Mouse (Mus musculus) neutrophil, adult 5-6 weeks (primary cell): ENCODE measurements around the gene Grk6. TPM values are rescaled to one million over a fixed set of nuclear protein-coding genes. Genes with fewer than 3 reads are reported as not detected.

ENCODE experiments used
- ATAC-seq: fragments of 151-379, 151-347 bp; 2 replicates; pipeline ENCODE4 v1.8.0; 2017; ENCODE audit warnings: mild to moderate bottlenecking, moderate TSS enrichment; ENCODE audit not compliant: insufficient number of reproducible peaks, poor library complexity, low FRiP score, severe bottlenecking; ENCODE audit errors: extremely low read depth
- total RNA-seq: library from RNA; stranded (forward); fragments of 200-1000 nt; gene quantifications from 2 replicates; pipeline ENCODE4 v1.2.3, GENCODE M21; 2017

The Grk6 gene
- 362 and 371 TPM in 2 replicates for total RNA-seq

DNA sequence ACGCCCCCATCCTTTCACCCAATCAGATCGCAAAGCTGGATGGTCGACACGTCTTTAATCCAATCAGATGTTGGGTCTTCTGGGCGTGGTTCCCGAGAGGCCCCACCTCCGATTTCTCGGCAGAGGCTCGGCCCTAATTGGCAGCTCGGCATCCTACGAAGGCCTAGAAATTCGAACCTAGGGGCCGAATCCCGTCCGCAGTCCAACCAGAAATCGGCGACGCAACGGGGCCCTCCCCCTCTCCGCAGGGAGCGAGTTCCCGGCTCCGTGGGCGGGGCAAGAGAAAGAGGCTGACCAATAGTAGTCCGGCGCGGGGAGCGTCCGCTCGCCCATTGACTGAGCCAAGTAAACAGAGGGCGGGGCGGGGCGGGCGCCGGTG lies at the start of gene Grk6:
Grk6 (plus strand) TSS at position 136 of the 379 bp plus-strand sequence.
- ATAC-seq = peak; percentile 75

DNA sequence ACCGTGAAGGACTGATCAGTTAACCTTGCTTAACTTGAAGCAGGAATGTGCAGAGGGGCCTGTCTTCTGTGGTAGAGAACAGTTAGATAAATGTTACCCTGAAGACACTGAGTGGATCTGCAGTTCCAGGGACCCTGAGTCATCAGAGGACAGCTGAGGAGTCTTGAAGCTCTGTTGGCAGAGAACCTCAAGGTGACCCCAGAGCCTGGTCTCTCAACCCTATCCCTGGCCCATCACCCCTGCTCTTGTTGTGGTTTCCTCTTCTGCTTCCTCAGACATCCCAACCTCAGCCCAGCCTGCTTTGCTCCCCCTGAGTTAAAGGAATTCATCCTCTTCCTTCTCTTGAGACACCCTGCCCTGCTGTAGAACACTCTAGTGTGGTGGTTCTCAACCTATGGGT lies 46.8 kb upstream of the Grk6 start, which contains the start of gene Slc34a1:
Slc34a1 (plus strand) TSS at position 100 of the 400 bp plus-strand sequence.
- no peak for ATAC-seq

DNA sequence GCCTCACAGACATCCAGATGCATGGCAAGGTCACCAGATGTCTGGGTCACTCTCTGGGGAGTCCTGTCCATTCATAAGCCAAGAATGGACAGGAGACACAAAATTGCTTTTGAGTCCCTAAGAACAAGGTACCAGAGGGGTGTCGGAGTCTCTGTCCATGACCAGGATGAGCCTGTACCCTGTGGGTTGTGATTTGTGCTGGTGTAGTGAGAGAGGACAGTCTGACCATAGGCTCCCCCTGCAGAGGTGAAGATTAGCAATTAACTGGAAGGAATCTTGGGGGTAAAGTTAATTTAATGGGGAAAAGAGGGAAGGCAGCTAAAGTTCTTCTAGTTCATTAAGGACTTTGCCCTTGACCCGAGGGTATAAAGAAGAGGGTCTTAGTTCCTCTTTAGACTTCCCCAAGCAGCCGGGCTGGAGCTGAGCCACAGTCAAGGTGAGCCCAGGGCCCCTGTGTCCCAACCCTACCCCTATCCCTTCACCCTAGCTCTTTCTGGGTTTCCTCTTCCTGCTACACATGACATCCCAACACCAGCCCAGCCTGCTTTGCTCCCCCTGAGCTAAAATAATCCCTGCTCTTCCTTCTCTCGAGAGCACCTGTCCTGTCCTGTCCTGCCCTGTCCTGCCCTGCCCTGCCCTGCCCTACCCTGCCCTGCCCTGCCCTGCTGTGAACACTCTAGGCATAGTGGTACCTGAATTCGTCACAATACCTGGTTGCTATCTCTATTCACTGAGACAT lies 45.4 kb upstream of the Grk6 start:
- no peak for ATAC-seq

DNA sequence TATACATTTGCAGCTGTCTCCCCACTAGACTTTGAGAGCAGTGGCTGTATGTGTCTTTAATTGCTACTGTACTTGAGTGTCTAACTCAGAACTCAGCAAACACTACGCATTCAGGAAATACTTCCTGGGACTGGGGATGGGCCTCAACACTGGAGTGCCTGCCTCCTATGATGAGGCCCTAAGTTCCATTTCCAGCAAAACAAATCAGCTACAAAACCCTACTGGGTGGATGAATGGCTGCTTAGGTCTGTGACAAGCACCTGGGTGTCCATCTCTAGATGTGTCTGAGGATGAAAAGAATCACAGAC lies 44.9 kb upstream of the Grk6 start:
- no peak for ATAC-seq

DNA sequence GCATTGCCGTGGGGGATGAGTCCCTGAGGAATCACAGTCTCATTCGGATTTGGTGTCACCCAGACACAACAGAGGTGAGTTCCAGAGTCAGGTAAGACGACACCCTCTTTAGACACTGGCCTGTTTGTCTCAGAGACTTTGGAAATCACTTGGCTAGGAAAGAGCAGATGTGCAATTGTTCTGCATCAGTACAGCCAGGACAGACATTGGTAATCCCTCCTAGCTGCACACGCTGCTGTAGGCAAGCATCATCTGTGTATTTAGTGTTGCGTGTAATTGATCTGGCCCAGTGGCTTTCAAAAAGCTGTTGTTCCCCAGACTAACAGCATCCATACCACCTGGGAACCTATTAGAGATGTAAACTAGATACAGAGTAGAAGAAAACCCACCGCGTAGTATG lies 41.6 kb upstream of the Grk6 start:
- ATAC-seq = no peak

DNA sequence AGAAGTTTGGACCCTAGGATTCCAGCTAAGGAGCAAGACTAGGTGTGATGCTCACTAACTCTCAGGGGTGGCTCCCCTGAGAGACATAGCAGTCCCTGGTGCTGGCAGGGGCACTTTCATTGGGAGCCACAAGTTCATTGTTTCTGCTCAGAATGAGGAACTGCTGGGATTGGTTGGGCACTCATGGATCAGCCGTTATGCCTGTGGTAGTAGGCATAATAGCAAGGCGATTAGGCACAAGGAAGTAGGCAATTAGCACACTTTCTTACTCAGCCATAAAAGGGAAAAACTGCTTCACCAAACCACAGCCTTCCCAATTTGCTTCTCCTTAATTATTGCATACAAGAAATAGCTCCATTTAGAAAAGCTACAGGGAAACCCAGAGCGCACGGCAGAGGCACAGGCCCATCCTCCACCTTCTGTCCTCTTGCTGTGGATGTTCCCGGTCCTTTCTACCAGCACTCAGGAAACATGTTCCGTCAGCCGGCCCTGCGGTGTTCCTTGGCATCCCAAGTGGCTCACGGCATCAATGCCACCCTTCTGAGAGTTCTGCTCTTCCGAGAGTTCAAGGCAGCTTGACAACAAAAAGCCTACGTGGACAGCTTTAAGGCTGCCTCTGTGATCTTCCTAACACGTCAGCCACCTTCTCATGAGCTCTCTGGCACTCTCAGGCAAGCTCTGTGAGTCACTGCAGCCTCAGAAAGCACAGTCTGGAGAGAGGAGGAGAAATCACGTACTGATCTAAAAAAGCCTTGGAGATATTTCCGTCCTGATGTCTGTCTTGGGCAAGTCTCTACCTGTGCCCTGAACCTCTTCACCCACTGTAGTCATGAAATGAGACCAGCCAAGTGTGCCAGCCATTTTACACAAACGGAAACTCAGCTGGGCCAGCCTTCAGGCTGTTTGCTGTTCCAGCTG lies 40.7 kb upstream of the Grk6 start:
- no peak for ATAC-seq

DNA sequence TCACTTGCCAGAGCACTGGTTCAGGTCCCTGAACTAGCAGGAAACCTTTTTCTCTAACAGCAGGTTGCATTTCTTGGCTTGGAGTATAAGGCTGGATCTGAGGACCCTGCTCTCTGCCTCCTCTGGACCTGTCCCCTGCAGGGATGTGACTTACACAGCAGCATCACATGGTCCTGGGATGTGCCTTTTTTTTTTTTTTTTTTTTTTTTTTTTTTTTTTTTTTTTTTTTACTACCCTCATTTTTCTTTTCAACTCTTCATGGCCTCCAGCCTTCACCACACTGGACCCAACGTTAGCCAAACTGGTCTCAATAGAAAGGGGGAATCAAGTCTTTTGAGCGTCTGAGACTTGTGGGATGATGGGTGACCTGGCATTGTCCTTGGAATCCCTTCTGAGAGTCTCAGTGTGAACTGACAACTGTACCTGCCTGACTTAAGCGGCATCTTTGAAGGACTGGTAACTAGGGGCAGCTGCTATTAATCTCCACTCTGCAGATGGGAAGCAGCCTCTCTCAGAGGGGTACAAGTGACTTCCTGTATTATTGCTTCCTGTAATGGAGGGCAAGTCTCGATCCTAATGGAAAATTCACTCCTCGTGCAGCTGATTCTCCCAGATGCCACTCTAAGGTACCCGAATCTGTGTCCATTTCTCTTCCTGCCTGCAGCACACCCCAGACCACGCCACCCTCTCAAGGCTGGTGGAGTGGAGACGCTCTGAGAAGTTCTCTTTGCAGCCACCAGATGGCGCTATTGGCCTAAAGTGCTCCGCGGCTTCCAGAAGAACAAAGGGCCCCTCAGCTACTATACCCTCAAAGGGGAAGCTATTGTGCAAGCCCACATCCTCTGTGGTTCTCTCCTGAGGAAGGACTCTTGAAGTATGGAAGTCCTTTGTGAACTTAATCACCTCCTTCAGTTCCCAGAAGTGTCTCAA lies 39.8 kb upstream of the Grk6 start:
- ATAC-seq = peak; percentile 88

DNA sequence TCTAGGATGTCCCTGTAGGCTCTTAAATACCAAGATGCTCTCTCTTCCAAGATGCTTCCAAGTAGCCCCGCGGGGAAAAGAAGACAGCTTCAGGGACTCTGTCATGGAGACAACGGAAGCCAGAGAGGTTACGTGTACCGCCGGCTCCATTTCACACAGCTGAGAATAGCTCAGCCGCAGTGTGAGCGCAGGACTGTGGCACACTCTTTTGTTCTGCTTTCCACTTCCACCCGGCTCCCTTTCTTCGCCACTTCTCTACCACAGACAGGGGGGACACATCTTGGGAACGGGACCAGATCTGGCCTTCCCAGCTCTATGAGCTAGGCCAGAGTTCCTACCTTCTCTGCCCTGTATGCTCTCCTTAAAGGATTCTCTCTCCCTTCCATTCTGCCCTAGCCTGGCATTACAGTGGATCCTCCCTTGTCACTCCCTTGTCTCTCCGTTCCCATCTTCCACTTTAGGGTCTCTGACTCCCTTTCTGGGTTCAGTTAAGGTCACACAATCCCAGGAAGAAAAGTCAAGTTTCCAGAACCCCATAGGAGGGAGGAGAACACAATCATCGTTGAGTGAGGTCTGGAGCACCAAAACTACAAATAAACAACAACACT lies 39.0 kb upstream of the Grk6 start:
- peak; percentile 31 for ATAC-seq

DNA sequence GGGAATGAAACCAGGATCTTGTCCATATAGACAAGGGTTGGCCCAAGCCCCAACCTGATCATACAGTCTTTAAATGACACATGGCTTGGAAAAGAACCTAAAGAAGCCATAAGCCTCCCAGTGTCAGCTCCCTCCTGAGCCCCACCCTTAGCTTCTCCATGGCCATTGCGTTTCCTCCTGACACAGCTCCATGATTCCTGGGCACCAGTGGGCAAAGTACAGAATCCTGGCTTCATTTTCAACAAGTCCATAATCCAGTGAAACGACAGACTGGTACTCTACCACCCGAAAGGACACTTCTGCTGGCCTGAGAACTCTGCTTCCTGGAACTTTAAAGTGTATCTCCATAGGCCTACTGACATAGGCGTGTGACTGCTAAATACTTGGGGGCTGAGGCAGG lies 37.5 kb upstream of the Grk6 start:
- ATAC-seq = no peak

DNA sequence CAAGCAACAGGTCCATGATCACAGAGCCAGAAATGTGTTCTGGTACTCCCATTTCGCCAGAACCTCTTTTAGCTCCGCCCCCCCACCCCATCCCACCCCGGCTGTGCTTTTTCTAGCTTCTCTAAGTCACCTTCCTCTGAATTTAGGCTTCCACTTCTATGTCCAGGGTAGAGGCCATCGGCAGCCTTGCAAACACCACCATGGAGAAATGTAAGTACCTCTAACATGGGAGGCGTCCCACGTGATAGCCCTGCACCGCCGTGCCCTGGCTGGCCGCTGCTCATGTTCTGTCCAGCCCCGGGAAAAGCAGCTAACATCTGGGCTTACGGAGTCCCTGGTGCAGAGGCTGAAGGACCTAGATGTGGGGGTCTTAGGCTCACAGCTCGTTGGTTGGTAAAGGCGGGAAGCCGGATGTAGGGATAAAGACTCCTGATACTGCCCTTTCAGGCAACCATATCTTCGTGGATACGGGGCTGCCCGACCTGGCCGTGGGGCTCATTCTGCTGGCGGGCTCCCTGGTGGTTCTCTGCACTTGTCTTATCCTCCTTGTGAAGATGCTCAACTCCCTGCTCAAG lies 36.2 kb upstream of the Grk6 start:
- no peak for ATAC-seq

DNA sequence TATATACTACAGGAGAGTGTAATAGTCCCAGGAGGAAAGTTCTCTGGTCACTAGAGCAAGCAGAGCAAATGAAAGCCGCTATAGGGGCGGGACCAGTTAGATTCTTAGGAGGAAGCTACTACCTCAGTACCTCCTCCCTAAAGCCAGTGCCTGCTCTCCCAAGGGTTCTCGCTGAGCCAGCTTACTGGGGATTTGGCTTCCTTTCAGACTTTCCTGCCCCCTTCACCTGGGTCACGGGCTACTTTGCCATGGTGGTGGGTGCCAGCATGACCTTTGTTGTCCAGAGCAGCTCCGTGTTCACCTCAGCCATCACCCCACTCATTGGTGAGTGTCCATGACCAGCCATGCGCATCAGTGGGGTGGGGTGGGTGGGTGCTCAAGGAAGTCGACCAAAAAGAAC lies 33.0 kb upstream of the Grk6 start:
- no peak for ATAC-seq

DNA sequence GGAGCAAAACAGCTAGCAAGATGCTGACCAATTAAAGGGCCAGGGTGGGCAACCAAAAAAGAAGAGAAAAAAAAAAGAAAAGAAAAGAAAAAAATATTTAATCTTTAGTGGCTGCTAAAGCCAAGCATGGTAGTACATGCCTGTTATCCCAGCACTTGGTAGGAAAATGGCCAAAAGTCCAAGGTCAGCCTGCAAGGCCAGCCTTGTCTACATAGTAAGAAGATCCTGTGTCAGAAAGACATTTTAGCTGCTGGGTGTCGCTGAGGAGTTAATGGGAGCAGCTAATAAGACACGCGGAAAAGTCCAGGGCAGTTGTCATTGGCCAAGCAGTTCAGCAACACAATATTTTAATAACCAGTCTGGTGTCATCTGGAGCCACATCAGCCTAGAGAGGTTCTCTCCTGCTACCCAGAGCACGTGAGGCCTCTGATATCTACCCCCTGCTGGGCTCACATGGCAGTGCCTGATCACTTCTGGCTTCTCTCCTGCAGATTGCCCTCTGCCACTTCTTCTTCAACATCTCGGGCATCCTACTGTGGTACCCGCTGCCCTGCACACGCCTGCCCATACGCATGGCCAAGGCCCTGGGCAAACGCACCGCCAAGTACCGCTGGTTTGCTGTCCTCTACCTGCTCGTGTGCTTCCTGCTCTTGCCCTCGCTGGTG lies 32.1 kb upstream of the Grk6 start:
- peak; percentile 17; the same call in 1 of the 2 replicates for ATAC-seq

DNA sequence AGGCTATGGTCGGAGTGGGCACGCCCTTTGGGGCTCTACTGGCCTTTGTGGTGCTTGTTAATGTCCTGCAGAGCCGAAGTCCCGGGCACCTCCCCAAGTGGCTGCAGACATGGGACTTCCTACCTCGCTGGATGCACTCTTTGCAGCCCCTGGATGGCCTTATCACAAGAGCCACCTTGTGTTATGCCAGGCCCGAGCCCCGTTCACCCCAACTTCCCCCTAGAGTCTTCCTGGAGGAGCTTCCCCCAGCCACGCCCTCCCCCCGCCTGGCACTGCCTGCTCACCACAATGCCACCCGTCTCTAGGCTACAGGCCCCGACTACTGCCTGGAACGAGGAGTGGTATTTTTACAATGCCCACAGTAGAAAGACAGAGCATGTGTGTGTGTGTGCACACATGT lies 31.5 kb upstream of the Grk6 start:
- no peak for ATAC-seq

DNA sequence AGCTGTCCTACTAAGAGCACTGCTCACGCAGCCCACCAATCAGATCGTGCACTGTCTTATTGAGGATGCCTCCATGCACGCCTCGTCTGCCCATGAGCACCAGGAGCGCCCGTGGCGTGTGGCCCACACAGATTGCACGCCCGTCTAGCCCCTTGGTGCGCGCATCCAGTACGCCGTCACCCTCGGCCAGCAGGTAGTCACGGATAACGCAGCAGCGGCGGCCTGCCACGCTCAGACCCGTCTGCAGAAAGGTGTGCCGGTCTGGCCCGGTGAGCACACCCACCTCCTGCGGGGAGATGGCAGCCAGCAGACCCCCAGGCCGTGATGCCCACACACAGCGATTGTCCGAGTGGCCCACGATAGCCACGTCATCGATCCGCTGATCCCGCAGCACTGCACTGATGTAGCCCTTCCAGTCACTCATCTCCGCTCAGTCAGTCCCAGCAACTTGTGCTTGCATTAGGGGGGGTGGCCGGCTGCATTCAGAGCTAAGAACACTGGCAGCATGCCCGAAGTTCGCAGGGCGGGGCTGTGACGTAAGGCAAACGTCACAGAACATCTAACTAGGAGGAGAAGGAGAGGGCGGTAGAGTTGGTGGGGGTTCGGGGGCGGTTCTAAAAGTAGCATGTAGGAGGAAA lies 30.0 kb upstream of the Grk6 start, which contains the start of gene Pfn3:
Pfn3 (minus strand) TSS at position 490 of the 638 bp plus-strand sequence.
- ATAC-seq = no peak

DNA sequence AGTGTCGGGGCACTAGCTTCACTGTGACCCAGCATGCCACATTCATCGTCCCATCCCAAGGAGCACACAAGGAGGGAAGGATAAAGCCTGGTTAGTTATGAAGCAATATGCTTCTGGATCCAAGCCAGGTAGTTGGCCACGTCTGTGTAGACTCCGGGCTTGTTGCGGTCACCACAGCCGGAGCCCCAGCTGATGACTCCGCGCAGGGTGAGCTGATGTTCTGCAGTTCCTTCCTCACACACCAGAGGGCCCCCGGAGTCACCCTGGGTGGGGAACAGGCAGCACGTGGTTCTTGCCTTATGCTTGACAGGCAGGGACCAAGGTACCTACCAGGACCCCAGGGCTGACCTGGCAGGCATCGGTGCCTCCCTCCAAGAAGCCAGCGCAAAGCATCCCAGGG lies 26.9 kb upstream of the Grk6 start:
- ATAC-seq = peak; percentile 81

DNA sequence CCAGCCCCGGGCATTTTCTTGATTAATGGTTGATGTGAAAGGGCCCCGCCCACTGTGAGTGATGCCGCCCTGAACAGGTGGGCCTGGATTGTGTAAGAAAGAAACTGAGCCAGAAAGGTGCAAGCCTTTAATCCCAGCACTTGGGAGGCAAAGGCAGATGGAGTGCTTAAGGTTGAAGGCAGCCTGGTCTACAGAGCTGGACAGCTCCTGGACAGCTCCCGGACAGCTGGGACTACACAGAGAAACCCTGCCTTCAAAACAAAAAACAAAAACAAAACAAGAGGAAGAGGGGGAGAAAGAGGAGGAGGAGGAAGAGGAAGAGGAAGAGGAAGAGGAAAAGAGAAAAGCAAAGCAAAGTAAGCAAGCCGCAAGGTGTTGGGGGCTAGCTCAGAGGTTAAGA lies 25.7 kb upstream of the Grk6 start:
- ATAC-seq = no peak
